Mouse (Mus musculus): Measurements from ENCODE around the gene Ilk.
"Not testable (repeated sequence)": the region's sequence is repeated elsewhere in the genome, so short reads cannot be mapped to it uniquely, and the experiment has no call there.

Gene Ilk

DNA sequence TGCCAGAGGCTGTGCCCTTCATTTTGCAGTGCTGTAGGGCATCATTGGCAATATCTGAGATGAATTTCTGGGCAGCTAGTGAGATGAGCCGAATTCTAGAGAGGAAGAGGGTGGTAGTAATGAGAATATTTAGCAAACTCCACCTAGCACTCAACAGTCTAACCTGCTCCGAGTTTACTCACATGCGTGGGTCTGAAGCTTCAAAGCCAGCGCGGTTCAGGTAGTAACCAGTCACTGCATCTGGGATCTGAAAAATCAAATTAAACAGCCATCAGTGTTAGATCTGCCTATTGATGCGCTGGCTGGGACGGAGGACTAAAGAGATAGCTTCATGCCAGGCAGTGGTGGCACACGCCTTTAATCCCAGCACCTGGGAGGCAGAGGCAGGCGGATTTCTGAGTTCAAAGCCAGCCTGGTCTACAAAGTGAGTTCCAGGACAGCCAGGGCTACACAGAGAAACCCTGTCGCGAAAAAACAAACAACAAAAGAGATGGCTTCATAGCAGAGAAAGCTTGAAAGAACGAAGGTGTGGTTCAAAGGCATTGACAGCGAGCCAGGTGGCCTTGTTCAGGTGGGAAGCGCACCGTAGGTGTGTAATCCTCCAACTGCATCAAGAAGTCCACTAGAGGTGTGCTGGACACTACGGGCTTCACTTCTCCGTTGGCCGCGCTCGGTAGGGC is 7.0 kb downstream of the Ilk start:
- DNase-seq: not testable (repeated sequence)

- peak; percentile 90 to 91 for DNase-seq
Observed at GRCm38 (mm10) chr7:105743926-105744590, 7.7 kb downstream of the Ilk start, which contains the start of gene Taf10. Gene Taf10, minus strand, starts transcription at chr7:105744361.

GRCm38 (mm10) chr7:105747776-105748175 is 11.4 kb downstream of the Ilk start:
- DNase-seq: no peak

- peak; percentile 93 to 96 for DNase-seq
Observed at GRCm38 (mm10) chr7:105751491-105752433, 15.4 kb downstream of the Ilk start, which contains the start of gene Tpp1. Gene Tpp1, minus strand, starts transcription at chr7:105752235.

DNA sequence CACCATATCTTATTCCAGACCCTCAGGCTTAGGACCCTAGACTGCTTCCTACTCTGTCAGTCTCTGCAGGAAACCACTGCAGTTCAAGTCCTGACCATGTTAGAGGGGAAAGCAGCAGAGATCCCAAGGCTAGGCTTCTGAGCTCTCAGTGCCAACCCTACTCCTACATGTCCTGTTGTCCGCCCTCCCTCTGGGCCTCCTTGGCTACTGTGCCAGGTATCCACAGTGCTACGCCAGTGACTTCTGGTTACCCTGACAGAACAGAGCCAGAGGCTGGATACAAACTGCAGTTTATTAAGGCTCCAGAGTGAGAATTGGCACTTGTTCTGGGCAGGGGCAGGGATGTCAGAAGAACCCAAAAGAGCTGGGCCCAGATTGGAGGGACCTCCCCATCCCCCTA is 16.3 kb downstream of the Ilk start:
- DNase-seq: no peak

GRCm38 (mm10) chr7:105753281-105753680 is 16.9 kb downstream of the Ilk start:
- DNase-seq: no peak

DNA sequence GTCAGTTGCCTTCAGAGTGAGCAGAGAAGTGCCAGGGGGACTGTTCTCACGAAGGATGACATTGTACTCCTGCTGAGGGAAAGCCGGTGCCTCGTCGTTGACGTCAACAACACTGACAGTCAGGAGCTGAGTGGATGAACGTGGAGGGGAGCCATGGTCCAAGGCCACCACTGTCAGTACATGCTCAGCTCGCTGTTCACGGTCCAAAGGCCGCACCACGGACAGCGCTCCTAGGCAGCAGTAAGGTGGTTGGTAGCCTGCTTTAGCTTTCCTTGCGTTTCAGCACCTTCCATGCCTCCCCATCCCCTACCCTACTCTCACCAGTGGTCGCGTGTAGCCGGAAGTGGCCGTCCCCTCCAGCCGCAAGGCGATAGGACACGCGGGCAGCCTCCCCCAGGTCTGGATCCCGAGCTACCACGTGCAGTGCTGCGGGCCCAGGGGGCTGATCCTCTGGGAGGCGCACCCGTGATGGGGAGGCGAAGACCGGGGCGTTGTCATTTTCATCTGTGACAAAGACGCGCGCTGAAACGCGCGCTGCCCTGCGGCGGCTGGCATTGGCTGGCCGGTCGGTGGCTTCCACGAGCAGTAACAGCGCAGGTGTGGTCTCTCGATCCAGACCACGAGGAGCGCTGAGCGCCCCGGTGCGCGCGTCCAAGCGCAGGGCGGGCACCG is 25.6 kb downstream of the Ilk start:
- DNase-seq: no peak

DNA sequence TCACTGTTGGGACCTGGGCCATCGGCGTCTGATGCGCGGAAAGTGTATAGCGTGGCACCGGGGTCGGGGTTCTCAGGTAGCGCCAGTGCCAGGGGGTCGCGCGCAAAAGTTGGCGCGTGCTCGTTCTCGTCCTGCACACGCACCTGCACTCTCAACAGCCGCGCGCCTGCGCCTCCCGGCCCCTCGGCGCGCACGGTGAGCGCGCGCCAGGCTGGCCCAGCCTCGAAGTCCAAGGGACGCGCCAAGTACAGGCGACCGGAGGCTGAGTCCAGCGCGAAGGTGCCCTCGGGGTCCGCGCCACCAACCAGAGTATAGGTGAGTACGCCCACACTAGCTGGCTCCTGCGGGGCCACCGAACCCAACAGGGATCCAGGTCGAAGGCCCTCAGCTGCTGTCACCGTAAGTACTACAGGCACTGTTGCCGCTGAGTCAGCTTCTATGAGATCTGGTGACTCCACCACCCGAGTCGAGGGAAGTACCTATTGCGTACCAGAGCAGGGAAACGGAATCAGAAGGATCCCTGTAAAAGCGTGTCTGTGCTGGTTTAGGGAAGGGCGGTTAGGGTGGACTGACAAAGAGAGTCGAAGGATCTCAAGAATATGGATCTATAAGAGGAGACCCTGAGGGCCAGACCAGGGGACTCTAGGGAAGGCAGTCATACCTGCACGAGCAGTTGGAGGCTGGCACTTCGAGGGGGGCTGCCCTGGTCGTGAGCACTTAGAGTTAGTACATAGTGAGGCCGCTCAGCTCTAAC is 26.3 kb downstream of the Ilk start:
- no peak for DNase-seq

DNA sequence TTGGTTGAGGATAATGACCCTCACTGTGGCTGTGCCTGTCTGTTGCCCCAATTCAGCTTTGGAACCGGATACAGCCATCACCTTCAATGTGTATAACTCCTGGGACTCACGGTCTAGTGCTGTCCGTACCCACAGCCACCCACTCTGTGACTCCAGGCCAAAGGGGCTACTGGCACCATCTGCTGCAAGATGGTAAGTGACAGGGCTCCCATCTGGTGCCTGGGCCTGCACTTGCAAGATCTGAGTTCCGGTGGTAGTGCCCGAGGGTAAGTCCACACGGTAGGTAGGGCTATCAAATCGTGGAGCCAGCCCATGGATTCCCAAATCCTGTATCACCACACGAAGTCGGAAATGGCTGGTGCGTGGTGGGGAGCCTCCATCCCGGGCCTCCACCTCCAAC is 27.9 kb downstream of the Ilk start:
- no peak for DNase-seq

GRCm38 (mm10) chr7:105767729-105768165 is 31.4 kb downstream of the Ilk start:
- DNase-seq: no peak

- no peak for DNase-seq
Observed at GRCm38 (mm10) chr7:105769959-105770358, 33.6 kb downstream of the Ilk start.

GRCm38 (mm10) chr7:105772331-105772730 is 35.9 kb downstream of the Ilk start:
- no peak for DNase-seq

DNA sequence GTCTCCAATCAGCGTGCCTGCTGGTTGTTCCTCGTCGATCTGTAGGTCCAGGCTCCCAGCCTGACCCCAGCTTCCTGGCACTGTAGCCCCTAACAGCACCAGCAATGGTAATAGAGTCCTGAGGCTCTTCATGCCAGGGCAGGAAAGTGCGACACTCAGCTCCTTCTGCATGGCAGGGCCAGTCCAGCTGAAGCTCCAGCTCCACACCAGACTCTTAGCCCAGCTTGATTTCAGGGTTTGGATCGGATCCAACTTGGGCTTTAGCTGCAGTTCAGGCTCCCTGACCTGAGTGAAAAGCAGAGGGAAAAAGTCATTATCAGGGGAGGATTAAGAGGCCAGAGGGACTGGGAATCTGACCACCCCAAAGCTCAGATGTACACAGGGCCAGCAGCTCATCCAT is 36.6 kb downstream of the Ilk start:
- DNase-seq: no peak

GRCm38 (mm10) chr7:105774661-105775060 is 38.3 kb downstream of the Ilk start:
- DNase-seq: no peak

GRCm38 (mm10) chr7:105776026-105776425 is 39.6 kb downstream of the Ilk start:
- DNase-seq: no peak

DNA sequence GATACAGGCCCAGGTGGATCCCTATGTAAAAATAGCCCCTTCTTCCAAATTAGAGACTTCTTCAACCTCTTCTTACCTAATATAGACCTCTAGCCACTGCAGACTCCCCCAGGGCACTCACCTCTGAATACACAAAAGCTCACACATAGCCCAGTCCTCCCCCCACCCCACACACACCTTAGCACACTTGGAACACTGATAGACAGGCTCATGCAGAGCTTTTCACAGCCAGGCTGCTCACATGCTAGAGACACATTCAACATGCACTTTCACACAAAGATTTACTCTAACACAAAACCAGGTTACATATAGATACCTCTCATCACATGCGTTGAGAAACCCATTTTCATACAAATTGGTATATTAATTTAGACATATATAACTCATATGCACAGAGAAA is 40.9 kb downstream of the Ilk start:
- no peak for DNase-seq

DNA sequence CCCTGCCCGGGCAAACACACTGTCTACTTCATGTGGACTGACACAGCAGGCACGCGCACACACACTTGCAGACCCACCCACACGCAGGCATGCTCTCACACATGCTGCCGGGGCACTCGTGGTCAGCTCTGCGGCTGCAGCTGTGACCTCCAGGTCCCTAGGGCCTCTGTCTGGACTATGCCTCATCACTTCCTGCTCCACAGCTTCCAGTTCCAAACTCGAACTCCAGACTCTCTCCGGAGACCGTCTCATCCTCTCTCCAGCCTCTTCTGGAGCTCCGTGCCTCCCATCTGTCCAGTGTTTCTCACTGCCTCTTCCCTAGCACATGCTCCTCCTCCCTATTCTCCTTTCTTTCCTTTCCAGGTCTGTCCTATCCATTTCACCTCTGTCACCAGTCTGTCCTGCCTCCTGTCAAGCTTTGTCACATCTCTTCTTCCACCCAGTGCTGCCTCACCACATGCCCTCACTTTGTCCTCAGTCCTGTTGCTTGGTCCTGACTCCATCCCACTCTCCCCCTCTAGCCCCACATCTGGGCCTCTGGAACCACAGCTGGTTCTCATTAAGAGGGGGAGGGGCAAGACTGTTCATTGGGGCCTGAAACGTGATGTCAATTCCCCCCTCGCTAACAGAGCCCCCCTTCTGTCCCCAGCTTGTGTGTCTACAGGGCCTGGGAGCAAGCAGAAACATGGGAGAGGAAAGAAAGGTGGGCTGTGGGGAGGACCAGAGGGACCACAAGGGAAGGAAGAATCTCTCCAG is 41.6 kb downstream of the Ilk start:
- DNase-seq: peak; percentile 22 to 37

GRCm38 (mm10) chr7:105778553-105779265 is 42.3 kb downstream of the Ilk start:
- DNase-seq: peak in 1 of 2 experiments; percentile 30

- DNase-seq: no peak
Observed at GRCm38 (mm10) chr7:105783861-105784260, 47.5 kb downstream of the Ilk start.

GRCm38 (mm10) chr7:105784556-105784955 is 48.2 kb downstream of the Ilk start:
- no peak for DNase-seq
